Mouse (Mus musculus): Measurements from ENCODE around the gene Wdr26.

GRCm38 (mm10) chr1:181150431-181150826, 61.4 kb downstream of the Wdr26 start:
- TF ChIP-seq GATA1 (IDR thresholded peaks at IDR 0.05; ENCODE audit: low read length): no peak
- TF ChIP-seq TAL1 (IDR thresholded peaks at IDR 0.05; ENCODE audit: low read length): no peak
